In genomic region chr16:16303888-16304287, GRCm38 (mm10) we compare ENCODE assay signal across 8 mouse cellular contexts. TPM values are rescaled to one million over a fixed set of nuclear protein-coding genes. Genes with fewer than 3 reads are reported as not detected.
A peak's percentile ranks its signal among the peaks of the same experiment; 100 is the strongest.
DNase-seq lines count a peak whose midpoint lies in the region; ATAC-seq lines count a peak whose summit lies in the region.

No protein-coding gene starts in this region.

- ATAC-seq in heart, embryonic 14.5 days (ENCODE audit: insufficient number of reproducible peaks, insufficient read depth, low FRiP score, low read depth): no peak
- ATAC-seq in hindbrain, embryonic 12.5 days (ENCODE audit: low FRiP score): no peak
- ATAC-seq in midbrain, embryonic 15.5 days (replicated peaks): no peak

- peak overlapping the region; percentile 90 for H3K9ac ChIP-seq in heart, embryonic 14.5 days (ENCODE audit: low read length)
- peak overlapping the region; percentile 78 for H3K9ac ChIP-seq in hindbrain, embryonic 12.5 days
- H3K9ac ChIP-seq in midbrain, embryonic 15.5 days: peak overlapping the region; percentile 72; the same call in 1 of the 2 replicates

- H3K36me3 ChIP-seq in heart, embryonic 14.5 days (ENCODE audit: control insufficient read depth, insufficient read depth, low read length): peaks cover 30% of the 10 kb centered on the region
- peaks cover 11% of the 10 kb centered on the region for H3K36me3 ChIP-seq in hindbrain, embryonic 12.5 days
- peaks cover 10% of the 10 kb centered on the region; the same call in 1 of the 2 replicates for H3K36me3 ChIP-seq in midbrain, embryonic 15.5 days (replicated peaks)

- H3K27ac ChIP-seq in heart, embryonic 14.5 days (replicated peaks in 1 of 2; ENCODE audit: control insufficient read depth in 1 of 2, insufficient read depth in 1 of 2, low read depth in 2 of 2, low read length in 2 of 2): peak overlapping the region in 1 of 2 experiments; percentile 88; a peak in 3 of 4 replicates
- H3K27ac ChIP-seq in hindbrain, embryonic 12.5 days: no peak overlapping the region
- H3K27ac ChIP-seq in midbrain, embryonic 15.5 days: no peak overlapping the region; the same call in 1 of the 2 replicates

- H3K4me2 ChIP-seq in heart, embryonic 14.5 days (ENCODE audit: low read length): peak overlapping the region; percentile 68
- peak overlapping the region; percentile 89 for H3K4me2 ChIP-seq in hindbrain, embryonic 12.5 days (replicated peaks)
- H3K4me2 ChIP-seq in midbrain, embryonic 15.5 days: peak overlapping the region; percentile 88

- H3K27me3 ChIP-seq in heart, embryonic 14.5 days (ENCODE audit: control insufficient read depth, insufficient read depth, low read length): no peaks in the 10 kb centered on the region
- H3K27me3 ChIP-seq in hindbrain, embryonic 12.5 days: no peaks in the 10 kb centered on the region
- no peaks in the 10 kb centered on the region for H3K27me3 ChIP-seq in midbrain, embryonic 15.5 days (replicated peaks)

- H3K4me1 ChIP-seq in heart, embryonic 14.5 days (ENCODE audit: control insufficient read depth in 2 of 2, insufficient read depth in 2 of 2, low read length in 2 of 2): peaks cover 0 to 15% of the 10 kb centered on the region in 2 experiments; a peak in 3 of 4 replicates
- H3K4me1 ChIP-seq in hindbrain, embryonic 12.5 days: peaks cover 8% of the 10 kb centered on the region
- H3K4me1 ChIP-seq in midbrain, embryonic 15.5 days: peaks cover 20% of the 10 kb centered on the region

- 16% methylated on average over 7 of the region's 7 CpGs for WGBS in heart, embryonic 14.5 days
- WGBS in hindbrain, embryonic 12.5 days: 22% methylated on average over 7 of the region's 7 CpGs
- 20% methylated on average over 7 of the region's 7 CpGs for WGBS in midbrain, embryonic 15.5 days

- no peak for DNase-seq in heart, adult 8-10 months (ENCODE audit: low spot score)
- peak; percentile 54 for DNase-seq in ZHBTc4 (ENCODE audit: low read depth, low spot score)
- DNase-seq in layer of hippocampus, adult 9-11 months: no peak
- no peak for DNase-seq in thymus, postnatal 25 days
- no peak for DNase-seq in ovary, postnatal 14 days (ENCODE audit: low spot score)

- no peaks in the 10 kb centered on the region for H3K9me3 ChIP-seq in heart, embryonic 14.5 days (ENCODE audit: control insufficient read depth, low read length)
- no peaks in the 10 kb centered on the region for H3K9me3 ChIP-seq in hindbrain, embryonic 12.5 days (replicated peaks)
- H3K9me3 ChIP-seq in midbrain, embryonic 15.5 days: no peaks in the 10 kb centered on the region

- H3K4me3 ChIP-seq in heart, embryonic 14.5 days (ENCODE audit: control insufficient read depth in 1 of 2, insufficient read depth in 1 of 2, low read depth in 1 of 2, low read length in 2 of 2): peak overlapping the region; percentile 81 to 96
- H3K4me3 ChIP-seq in hindbrain, embryonic 12.5 days: peak overlapping the region; percentile 85
- H3K4me3 ChIP-seq in midbrain, embryonic 15.5 days: peak overlapping the region; percentile 85

RNA-seq across cellular contexts. Expression of gene Yars2, which starts 1.1 kb away (rescaled TPM):
- 43.4 and 44.3 TPM in 2 replicates for polyA plus RNA-seq in heart, embryonic 14.5 days (2014; fragmentation: Nextera tagmentation; extraction: Ambion mirVana)
- total RNA-seq in heart, adult 8-10 months (2022): 10 to 100 TPM; 40.2 to 43.6 (median 42.0) TPM
- 38.6 and 41.5 TPM in 2 replicates for polyA plus RNA-seq in hindbrain, embryonic 12.5 days (2016; fragmentation: Nextera tagmentation; extraction: Ambion mirVana)
- polyA plus RNA-seq in midbrain, embryonic 15.5 days (2015; fragmentation: Nextera tagmentation; extraction: Ambion mirVana): 23.5 and 26.4 TPM in 2 replicates

RNA-seq across cellular contexts. Expression of gene Dnm1l, which starts 54.9 kb away (rescaled TPM):
- 68.4 and 74.3 TPM in 2 replicates for polyA plus RNA-seq in heart, embryonic 14.5 days (2014; fragmentation: Nextera tagmentation; extraction: Ambion mirVana)
- total RNA-seq in heart, adult 8-10 months (2022): 100 to 1,000 TPM in 3 of 4 experiments, 10 to 100 TPM in 1; 96.2 to 105 (median 100) TPM
- polyA plus RNA-seq in hindbrain, embryonic 12.5 days (2016; fragmentation: Nextera tagmentation; extraction: Ambion mirVana): 82.7 and 84.3 TPM in 2 replicates
- polyA plus RNA-seq in midbrain, embryonic 15.5 days (2015; fragmentation: Nextera tagmentation; extraction: Ambion mirVana): 101 and 110 TPM in 2 replicates
